Mouse (Mus musculus) stomach, postnatal 0 days (tissue): ENCODE results near the gene Lrch3. TPM values are rescaled to one million over a fixed set of nuclear protein-coding genes. Genes with fewer than 3 reads are reported as not detected.
A peak's percentile ranks its signal among the peaks of the same experiment; 100 is the strongest.

Source experiments
- ATAC-seq: fragments of 200-750 bp; cut with Nextera tagmentation; 2 replicates; pipeline ENCODE4 v1.8.0; 2017; ENCODE audit not compliant: low FRiP score, low TSS enrichment
- DNase-seq: peaks from one replicate; pipeline ENCODE4 v3.0.0-alpha.2; 2016; ENCODE audit warnings: low spot score
- H3K27ac ChIP-seq: fragments of 300-500 bp; sonication (generic); replicated peaks from 2 replicates; pipeline ENCODE4 v1.5.1; 2014; ENCODE audit warnings: mild to moderate bottlenecking, control low read depth
- H3K27me3 ChIP-seq: fragments of 300-500 bp; sonication (generic); 2 replicates; pipeline ENCODE4 v1.6.1; 2014; ENCODE audit warnings: low read length; ENCODE audit not compliant: control insufficient read depth, insufficient read depth
- H3K36me3 ChIP-seq: fragments of 300-500 bp; sonication (generic); 2 replicates; pipeline ENCODE4 v1.6.1; 2014; ENCODE audit warnings: low read length, mixed read lengths; ENCODE audit not compliant: control insufficient read depth, insufficient read depth
- H3K4me1 ChIP-seq: fragments of 300-500 bp; sonication (generic); replicated peaks from 2 replicates; pipeline ENCODE4 v1.6.1; 2014; ENCODE audit warnings: antibody characterized with exemption; ENCODE audit not compliant: control insufficient read depth, insufficient read depth
- H3K4me2 ChIP-seq: fragments of 300-500 bp; sonication (generic); replicated peaks from 2 replicates; pipeline ENCODE4 v1.6.1; 2014; ENCODE audit warnings: low read depth, mild to moderate bottlenecking, control low read depth, moderate library complexity
- H3K4me3 ChIP-seq: fragments of 300-500 bp; sonication (generic); 2 replicates; pipeline ENCODE4 v1.5.1; 2014; ENCODE audit warnings: low read depth, low read length, control low read depth
- H3K9ac ChIP-seq: fragments of 300-500 bp; sonication (generic); 2 replicates; pipeline ENCODE4 v1.6.1; 2014; ENCODE audit warnings: mild to moderate bottlenecking, low read length, control low read depth, mixed read lengths
- H3K9me3 ChIP-seq: fragments of 300-500 bp; sonication (generic); 2 replicates; pipeline ENCODE4 v1.6.1; 2016; ENCODE audit warnings: low read length; ENCODE audit not compliant: control insufficient read depth
- CTCF ChIP-seq: IDR thresholded peaks from 2 replicates; pipeline ENCODE4 v1.5.1; 2016; ENCODE audit warnings: antibody characterized with exemption, low read depth, mild to moderate bottlenecking, moderate library complexity
- EP300 ChIP-seq: optimal IDR thresholded peaks from 2 replicates; pipeline ENCODE3; 2016; ENCODE audit warnings: antibody characterized with exemption
- WGBS: fragments of 180-500 bp; shearing (Covaris S2); extraction: QIAGEN DNeasy Blood & Tissue Kit; methylation state at CpG from one replicate; pipeline ENCODE4 v1.1.7; 2014; 5-methylcytosine and 5-hydroxymethylcytosine counted together
- polyA plus RNA-seq: library from polyadenylated mRNA; unstranded; fragments of >200 nt; fragmentation: Nextera tagmentation; extraction: Ambion mirVana; gene quantifications from 2 replicates; pipeline ENCODE4 v1.2.1, GENCODE M21; 2015

The Lrch3 gene
- polyA plus RNA-seq, 1 experiment from 2014 or later: 8.1 TPM

DNA sequence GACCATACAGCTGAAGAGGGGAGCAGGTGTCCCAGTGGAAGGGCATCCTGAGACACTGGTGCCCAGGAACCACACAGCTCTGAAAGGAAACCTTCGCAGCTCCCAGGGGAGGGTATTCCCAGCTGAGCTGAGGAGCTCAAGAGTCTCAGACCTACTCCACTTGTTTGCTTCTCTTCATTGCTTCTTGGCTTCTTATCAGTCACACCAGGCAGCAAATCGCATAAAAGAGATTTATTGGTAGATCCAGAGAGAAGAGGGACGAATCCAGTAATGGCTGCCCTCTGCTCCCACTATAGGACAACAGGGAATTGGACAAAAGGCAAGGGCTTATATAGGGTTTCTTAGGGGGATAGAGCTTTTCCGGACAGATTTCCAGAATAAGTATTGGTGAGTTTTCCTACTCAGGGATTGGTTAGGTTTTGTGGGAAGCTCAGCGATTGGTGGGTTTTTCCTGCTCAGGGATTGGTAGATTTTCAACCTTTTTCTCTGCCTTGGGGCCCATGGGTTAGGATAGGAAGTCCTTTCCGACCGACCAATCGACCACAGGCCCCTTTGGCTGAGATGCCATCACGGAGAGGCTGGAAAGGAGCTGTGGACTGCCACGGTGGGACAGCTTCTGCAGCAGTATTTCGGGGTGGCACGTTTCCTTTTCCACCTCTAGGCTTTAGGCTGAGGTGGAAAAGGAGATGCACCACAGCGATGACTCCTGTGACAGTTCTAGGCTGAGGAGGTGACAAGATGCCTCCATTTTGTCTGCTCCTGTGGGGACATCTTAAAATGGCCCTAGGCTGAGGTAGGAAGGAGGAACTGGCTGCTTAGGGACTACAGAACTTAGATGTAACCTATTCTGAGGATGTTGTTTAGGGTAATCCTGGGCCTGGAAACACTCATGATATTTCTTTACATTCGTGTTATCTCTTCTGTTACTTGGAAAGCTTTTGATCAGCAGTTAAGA lies 34.7 kb upstream of the Lrch3 start:
- no peaks in the 10 kb centered on the region for H3K36me3 ChIP-seq
- H3K9me3 ChIP-seq: no peaks in the 10 kb centered on the region
- H3K27ac ChIP-seq: 0 out of 2 replicates have a peak overlapping the region, but pooled peaks have one; percentile 30
- ATAC-seq (no peak), DNase-seq (no peak)
- peak overlapping the region; percentile 27; the same call in 1 of the 2 replicates for H3K9ac ChIP-seq
- TF ChIP-seq EP300 (no peak), CTCF (no peak)
- WGBS: 78% methylated on average over 14 of the region's 14 CpGs
- no peaks in the 10 kb centered on the region; the same call in 1 of the 2 replicates for H3K4me1 ChIP-seq
- no peaks in the 10 kb centered on the region for H3K27me3 ChIP-seq
- peak overlapping the region; percentile 89 for H3K4me2 ChIP-seq
- H3K4me3 ChIP-seq: peak overlapping the region; percentile 77; the same call in 1 of the 2 replicates

DNA sequence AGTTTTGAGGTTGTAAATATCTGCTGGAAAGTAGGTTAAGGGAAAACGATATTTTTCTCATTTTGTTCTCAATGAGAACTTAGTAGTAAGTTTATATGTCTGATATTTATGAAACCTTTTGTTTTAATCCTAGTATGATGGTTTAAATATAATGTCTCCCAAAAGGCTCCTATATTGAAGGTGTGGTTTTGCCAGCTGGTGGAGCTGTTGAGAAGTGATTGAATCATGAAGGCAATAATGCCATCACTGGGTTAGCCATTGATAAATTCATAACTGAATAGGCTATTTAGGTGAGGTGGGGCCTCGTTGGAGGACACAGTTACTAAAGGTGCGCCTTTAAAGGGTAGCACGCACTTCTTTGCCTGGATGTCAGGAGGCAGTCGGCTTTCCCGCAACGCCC lies 32.4 kb upstream of the Lrch3 start:
- DNase-seq (no peak), ATAC-seq (no peak)
- Histone ChIP-seq H3K27ac (no peak overlapping the region), H3K27me3 (no peaks in the 10 kb centered on the region), H3K9me3 (no peaks in the 10 kb centered on the region), H3K36me3 (no peaks in the 10 kb centered on the region; the same call in 1 of the 2 replicates), H3K4me2 (no peak overlapping the region), H3K9ac (no peak overlapping the region), H3K4me3 (no peak overlapping the region), H3K4me1 (no peaks in the 10 kb centered on the region; the same call in 1 of the 2 replicates)
- WGBS: 87% methylated on average over 7 of the region's 7 CpGs
- TF ChIP-seq EP300 (no peak), CTCF (peak; percentile 35)

DNA sequence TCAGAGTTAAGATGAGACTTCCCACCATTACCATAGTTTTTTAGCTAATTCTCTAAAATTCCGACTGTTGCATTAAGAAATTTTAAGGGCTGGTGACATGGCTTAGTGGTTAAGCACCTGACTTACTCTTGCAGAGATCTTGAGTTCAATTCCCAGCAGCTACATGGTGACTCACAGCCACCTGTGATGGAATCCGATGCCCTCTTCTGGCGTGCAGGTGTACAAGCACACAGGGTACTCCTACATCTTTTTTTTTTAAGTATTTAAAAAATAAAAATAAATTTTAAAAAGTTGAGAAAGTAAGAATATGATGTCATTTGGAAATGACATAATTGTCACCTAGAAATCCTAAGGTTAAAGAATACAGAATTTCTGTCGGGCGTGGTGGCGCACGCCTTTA lies 25.9 kb upstream of the Lrch3 start:
- Histone ChIP-seq H3K9ac (no peak overlapping the region), H3K36me3 (peaks cover 3% of the 10 kb centered on the region; the same call in 1 of the 2 replicates), H3K4me1 (no peaks in the 10 kb centered on the region), H3K27me3 (no peaks in the 10 kb centered on the region), H3K4me3 (no peak overlapping the region), H3K27ac (no peak overlapping the region), H3K9me3 (no peaks in the 10 kb centered on the region), H3K4me2 (no peak overlapping the region)
- TF ChIP-seq EP300: no peak
- TF ChIP-seq CTCF: peak; percentile 51
- DNase-seq (no peak), ATAC-seq (no peak)
- WGBS: 89% methylated on average over 7 of the region's 7 CpGs

DNA sequence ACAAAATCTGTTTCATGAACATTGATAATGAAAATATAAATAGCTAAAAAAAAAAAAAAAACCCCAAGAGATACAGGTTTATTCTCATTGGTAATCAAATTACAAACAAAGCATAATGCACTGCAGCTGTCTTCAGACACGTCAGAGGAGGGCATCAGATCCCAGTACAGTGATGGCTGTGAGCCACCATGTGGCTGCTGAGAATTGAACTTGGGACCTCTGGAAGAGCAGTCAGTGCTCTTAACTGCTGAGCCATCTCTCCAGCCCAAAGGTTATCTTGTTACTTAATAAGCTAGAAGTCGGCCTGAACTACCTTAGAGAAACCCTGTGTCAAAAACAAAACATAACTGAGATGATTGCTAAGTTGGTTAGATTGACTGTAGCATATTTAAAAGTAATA lies 24.0 kb upstream of the Lrch3 start:
- H3K4me1 ChIP-seq: no peaks in the 10 kb centered on the region
- H3K36me3 ChIP-seq: peaks cover 3% of the 10 kb centered on the region; the same call in 1 of the 2 replicates
- 54% methylated on average over 2 of the region's 2 CpGs for WGBS
- TF ChIP-seq EP300: no peak
- TF ChIP-seq CTCF: no peak
- DNase-seq: no peak
- no peak for ATAC-seq
- no peak overlapping the region for H3K4me3 ChIP-seq
- no peak overlapping the region for H3K27ac ChIP-seq
- no peaks in the 10 kb centered on the region for H3K27me3 ChIP-seq
- H3K9ac ChIP-seq: no peak overlapping the region
- H3K9me3 ChIP-seq: no peaks in the 10 kb centered on the region
- H3K4me2 ChIP-seq: no peak overlapping the region

DNA sequence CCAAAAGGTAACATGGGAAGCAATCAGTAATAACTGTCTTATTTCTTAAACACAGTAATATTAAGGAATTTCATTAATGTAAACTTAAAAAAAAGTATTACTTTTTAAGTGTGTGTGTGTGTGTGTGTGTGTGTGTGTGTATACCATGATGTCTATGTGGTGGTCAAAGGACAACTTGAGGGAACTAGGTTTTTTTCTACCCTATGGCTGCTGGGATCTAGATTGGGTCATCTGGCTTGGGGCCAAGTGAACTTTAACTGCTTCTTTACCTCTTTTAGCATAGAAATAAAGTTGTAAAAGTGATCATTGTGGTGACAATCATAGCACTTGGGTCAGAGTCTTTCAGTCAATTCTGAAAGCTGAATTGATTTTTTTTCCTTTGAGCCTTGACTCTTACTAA lies 17.8 kb upstream of the Lrch3 start:
- DNase-seq (no peak), ATAC-seq (no peak)
- no peaks in the 10 kb centered on the region for H3K9me3 ChIP-seq
- H3K27me3 ChIP-seq: no peaks in the 10 kb centered on the region
- H3K36me3 ChIP-seq: peaks cover 17% of the 10 kb centered on the region
- no peak overlapping the region for H3K4me3 ChIP-seq
- no peak overlapping the region for H3K9ac ChIP-seq
- H3K4me2 ChIP-seq: no peak overlapping the region
- H3K4me1 ChIP-seq: no peaks in the 10 kb centered on the region
- no peak overlapping the region for H3K27ac ChIP-seq
- TF ChIP-seq CTCF: no peak
- TF ChIP-seq EP300: no peak
